Mouse (Mus musculus): ENCODE measurements around the gene Prdm10. TPM values are rescaled to one million over a fixed set of nuclear protein-coding genes. Genes with fewer than 3 reads are reported as not detected.

The Prdm10 gene
- polyA plus RNA-seq, 1 experiment from 2014 or later = 6.4 TPM

GRCm38 (mm10) chr9:31301526-31302311, 21.4 kb downstream of the Prdm10 start:
- DNase-seq (ENCODE audit: low spot score) = no peak
- H3K9ac ChIP-seq (ENCODE audit: low read length) = no peak overlapping the region
- no peak for ATAC-seq (replicated peaks; ENCODE audit: low FRiP score, low TSS enrichment, low read depth)
- no peak overlapping the region for H3K4me2 ChIP-seq (ENCODE audit: low read length)
- no peaks in the 10 kb centered on the region for H3K9me3 ChIP-seq (ENCODE audit: control insufficient read depth, low read length)
- H3K4me1 ChIP-seq (replicated peaks; ENCODE audit: control insufficient read depth, insufficient read depth, low read length) = 0 out of 2 replicates have a peak, but pooled peaks cover 2% of the 10 kb centered on the region
- H3K27me3 ChIP-seq (replicated peaks; ENCODE audit: control insufficient read depth, insufficient read depth, low read length) = no peaks in the 10 kb centered on the region
- 68% methylated on average over 5 of the region's 5 CpGs for WGBS
- no peak overlapping the region for H3K4me3 ChIP-seq (ENCODE audit: low read depth, low read length)
- H3K27ac ChIP-seq (ENCODE audit: low read depth) = no peak overlapping the region
- no peaks in the 10 kb centered on the region for H3K36me3 ChIP-seq (ENCODE audit: control insufficient read depth, insufficient read depth, low read length)

DNA sequence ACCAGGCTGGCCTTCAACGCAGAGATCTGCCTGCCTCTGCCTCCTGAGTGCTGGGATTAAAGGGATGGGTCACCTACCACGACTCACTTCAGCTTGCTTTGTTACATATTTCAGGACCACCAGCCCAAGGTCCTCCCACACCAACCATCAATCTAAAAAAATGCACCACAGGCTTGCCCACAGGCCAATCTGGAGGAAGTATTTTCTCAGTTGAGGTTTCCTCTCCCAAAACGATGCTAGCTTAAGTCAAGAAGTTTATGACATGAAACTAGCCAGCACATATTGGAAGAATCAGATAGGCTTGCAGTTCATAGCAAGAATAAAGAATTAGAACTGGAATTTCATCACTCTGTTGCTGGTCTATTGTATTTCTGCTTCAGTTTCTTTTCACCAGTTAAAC, 24.0 kb downstream of the Prdm10 start:
- Histone ChIP-seq H3K4me3 (ENCODE audit: low read depth, low read length) (no peak overlapping the region), H3K36me3 (ENCODE audit: control insufficient read depth, insufficient read depth, low read length) (no peaks in the 10 kb centered on the region), H3K4me2 (ENCODE audit: low read length) (no peak overlapping the region), H3K9ac (ENCODE audit: low read length) (no peak overlapping the region), H3K4me1 (replicated peaks; ENCODE audit: control insufficient read depth, insufficient read depth, low read length) (0 out of 2 replicates have a peak, but pooled peaks cover 2% of the 10 kb centered on the region), H3K9me3 (ENCODE audit: control insufficient read depth, low read length) (no peaks in the 10 kb centered on the region), H3K27me3 (replicated peaks; ENCODE audit: control insufficient read depth, insufficient read depth, low read length) (no peaks in the 10 kb centered on the region), H3K27ac (ENCODE audit: low read depth) (no peak overlapping the region)
- 83% methylated on average over 3 of the region's 3 CpGs for WGBS
- ATAC-seq (replicated peaks; ENCODE audit: low FRiP score, low TSS enrichment, low read depth) (no peak), DNase-seq (ENCODE audit: low spot score) (no peak)

DNA sequence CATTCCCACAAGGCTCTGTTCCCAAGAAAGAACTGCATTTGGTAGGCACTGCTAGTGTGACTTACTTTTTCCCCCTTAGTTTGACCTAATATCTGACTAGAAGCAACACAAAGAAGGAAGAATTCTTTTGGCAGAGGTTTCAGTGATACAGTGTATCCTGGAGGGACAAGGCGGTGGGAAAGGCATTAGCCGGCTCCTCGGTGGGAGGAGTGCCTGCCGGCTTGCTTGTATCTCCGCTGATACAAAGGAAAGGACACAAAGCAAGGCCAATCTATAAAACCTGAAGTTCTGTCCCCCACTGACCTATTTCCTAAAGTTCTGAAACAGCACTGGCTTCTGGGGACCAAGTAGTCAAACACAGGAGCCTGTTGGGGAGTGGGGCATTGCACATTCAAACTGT, 24.8 kb downstream of the Prdm10 start:
- H3K36me3 ChIP-seq (ENCODE audit: control insufficient read depth, insufficient read depth, low read length) = no peaks in the 10 kb centered on the region
- WGBS = 91% methylated on average over 5 of the region's 5 CpGs
- DNase-seq (ENCODE audit: low spot score) (no peak), ATAC-seq (replicated peaks; ENCODE audit: low FRiP score, low TSS enrichment, low read depth) (no peak)
- H3K4me3 ChIP-seq (ENCODE audit: low read depth, low read length) = no peak overlapping the region
- H3K27ac ChIP-seq (ENCODE audit: low read depth) = no peak overlapping the region
- no peaks in the 10 kb centered on the region for H3K27me3 ChIP-seq (replicated peaks; ENCODE audit: control insufficient read depth, insufficient read depth, low read length)
- H3K4me1 ChIP-seq (replicated peaks; ENCODE audit: control insufficient read depth, insufficient read depth, low read length) = 0 out of 2 replicates have a peak, but pooled peaks cover 2% of the 10 kb centered on the region
- H3K4me2 ChIP-seq (ENCODE audit: low read length) = no peak overlapping the region
- H3K9me3 ChIP-seq (ENCODE audit: control insufficient read depth, low read length) = no peaks in the 10 kb centered on the region
- no peak overlapping the region for H3K9ac ChIP-seq (ENCODE audit: low read length)

DNA sequence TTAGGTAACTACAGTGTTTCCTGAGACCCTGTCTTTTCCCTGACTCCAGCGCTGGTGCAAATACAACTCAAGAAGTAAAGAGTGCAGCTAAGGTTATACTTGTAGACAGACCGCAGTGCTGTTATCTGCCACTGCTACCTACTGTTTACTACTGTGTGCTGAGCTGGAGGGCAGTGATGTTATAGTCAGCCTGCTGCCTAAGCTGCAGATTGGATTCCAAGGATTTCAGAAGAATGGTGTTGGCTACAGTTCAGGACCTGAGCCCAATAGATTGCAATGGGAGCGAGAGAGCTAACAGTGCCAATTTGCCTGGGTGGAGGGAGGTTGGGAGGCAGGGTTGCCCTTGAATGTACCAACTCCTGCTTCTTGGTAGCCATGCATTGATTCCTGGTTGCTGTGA, 25.5 kb downstream of the Prdm10 start:
- no peak overlapping the region for H3K4me2 ChIP-seq (ENCODE audit: low read length)
- no peak overlapping the region for H3K9ac ChIP-seq (ENCODE audit: low read length)
- no peak for ATAC-seq (replicated peaks; ENCODE audit: low FRiP score, low TSS enrichment, low read depth)
- H3K4me3 ChIP-seq (ENCODE audit: low read depth, low read length) = no peak overlapping the region
- H3K27me3 ChIP-seq (replicated peaks; ENCODE audit: control insufficient read depth, insufficient read depth, low read length) = no peaks in the 10 kb centered on the region
- H3K4me1 ChIP-seq (replicated peaks; ENCODE audit: control insufficient read depth, insufficient read depth, low read length) = 0 out of 2 replicates have a peak, but pooled peaks cover 2% of the 10 kb centered on the region
- H3K36me3 ChIP-seq (ENCODE audit: control insufficient read depth, insufficient read depth, low read length) = no peaks in the 10 kb centered on the region
- 83% methylated on average over 3 of the region's 3 CpGs for WGBS
- H3K9me3 ChIP-seq (ENCODE audit: control insufficient read depth, low read length) = no peaks in the 10 kb centered on the region
- H3K27ac ChIP-seq (ENCODE audit: low read depth) = no peak overlapping the region
- no peak for DNase-seq (ENCODE audit: low spot score)

GRCm38 (mm10) chr9:31307232-31307631, 26.9 kb downstream of the Prdm10 start:
- no peaks in the 10 kb centered on the region for H3K36me3 ChIP-seq (ENCODE audit: control insufficient read depth, insufficient read depth, low read length)
- DNase-seq (ENCODE audit: low spot score) = no peak
- H3K4me1 ChIP-seq (replicated peaks; ENCODE audit: control insufficient read depth, insufficient read depth, low read length) = 0 out of 2 replicates have a peak, but pooled peaks cover 2% of the 10 kb centered on the region
- H3K27ac ChIP-seq (ENCODE audit: low read depth) = no peak overlapping the region
- no peaks in the 10 kb centered on the region for H3K27me3 ChIP-seq (replicated peaks; ENCODE audit: control insufficient read depth, insufficient read depth, low read length)
- 76% methylated on average over 3 of the region's 3 CpGs for WGBS
- H3K9ac ChIP-seq (ENCODE audit: low read length) = no peak overlapping the region
- H3K9me3 ChIP-seq (ENCODE audit: control insufficient read depth, low read length) = no peaks in the 10 kb centered on the region
- no peak overlapping the region for H3K4me3 ChIP-seq (ENCODE audit: low read depth, low read length)
- ATAC-seq (replicated peaks; ENCODE audit: low FRiP score, low TSS enrichment, low read depth) = no peak
- H3K4me2 ChIP-seq (ENCODE audit: low read length) = no peak overlapping the region

- Histone ChIP-seq H3K27ac (ENCODE audit: low read depth) (no peak overlapping the region), H3K9me3 (ENCODE audit: control insufficient read depth, low read length) (no peaks in the 10 kb centered on the region), H3K27me3 (replicated peaks; ENCODE audit: control insufficient read depth, insufficient read depth, low read length) (no peaks in the 10 kb centered on the region), H3K4me3 (ENCODE audit: low read depth, low read length) (no peak overlapping the region), H3K36me3 (ENCODE audit: control insufficient read depth, insufficient read depth, low read length) (no peaks in the 10 kb centered on the region), H3K4me2 (ENCODE audit: low read length) (no peak overlapping the region), H3K4me1 (replicated peaks; ENCODE audit: control insufficient read depth, insufficient read depth, low read length) (no peaks in the 10 kb centered on the region), H3K9ac (ENCODE audit: low read length) (no peak overlapping the region)
- no peak for ATAC-seq (replicated peaks; ENCODE audit: low FRiP score, low TSS enrichment, low read depth)
- no peak for DNase-seq (ENCODE audit: low spot score)
- 66% methylated on average over 5 of the region's 5 CpGs for WGBS
These were observed 28.7 kb downstream of the Prdm10 start for GRCm38 (mm10) chr9:31309041-31309440.

GRCm38 (mm10) chr9:31310662-31311061, 30.3 kb downstream of the Prdm10 start:
- ATAC-seq (replicated peaks; ENCODE audit: low FRiP score, low TSS enrichment, low read depth) (no peak), DNase-seq (ENCODE audit: low spot score) (no peak)
- no peaks in the 10 kb centered on the region for H3K36me3 ChIP-seq (ENCODE audit: control insufficient read depth, insufficient read depth, low read length)
- no peaks in the 10 kb centered on the region for H3K27me3 ChIP-seq (replicated peaks; ENCODE audit: control insufficient read depth, insufficient read depth, low read length)
- H3K9me3 ChIP-seq (ENCODE audit: control insufficient read depth, low read length) = no peaks in the 10 kb centered on the region
- no peak overlapping the region for H3K4me2 ChIP-seq (ENCODE audit: low read length)
- H3K27ac ChIP-seq (ENCODE audit: low read depth) = no peak overlapping the region
- no peak overlapping the region for H3K4me3 ChIP-seq (ENCODE audit: low read depth, low read length)
- H3K4me1 ChIP-seq (replicated peaks; ENCODE audit: control insufficient read depth, insufficient read depth, low read length) = no peaks in the 10 kb centered on the region
- 91% methylated on average over 4 of the region's 4 CpGs for WGBS
- no peak overlapping the region for H3K9ac ChIP-seq (ENCODE audit: low read length)

DNA sequence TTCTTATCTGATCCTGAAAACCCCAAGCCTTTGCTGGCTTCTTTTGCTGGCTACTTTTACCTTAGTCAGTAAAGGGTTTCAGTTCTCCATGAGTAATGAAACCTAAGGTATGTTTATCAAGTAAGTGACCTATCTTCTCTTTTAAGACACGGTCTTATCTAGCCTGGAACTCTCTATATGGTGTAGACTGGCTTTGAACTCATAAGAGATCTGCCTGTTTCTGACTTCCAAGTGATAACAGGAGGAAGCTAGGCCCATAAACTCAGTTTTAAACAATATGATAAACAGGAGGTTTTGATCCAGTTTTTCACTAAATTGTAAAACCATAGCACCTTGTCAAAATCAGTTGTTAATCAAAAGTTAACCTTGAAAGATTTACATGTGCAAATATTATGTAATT, 33.5 kb downstream of the Prdm10 start:
- Histone ChIP-seq H3K36me3 (ENCODE audit: control insufficient read depth, insufficient read depth, low read length) (no peaks in the 10 kb centered on the region), H3K27ac (ENCODE audit: low read depth) (no peak overlapping the region), H3K4me2 (ENCODE audit: low read length) (no peak overlapping the region), H3K9ac (ENCODE audit: low read length) (no peak overlapping the region), H3K4me1 (replicated peaks; ENCODE audit: control insufficient read depth, insufficient read depth, low read length) (no peaks in the 10 kb centered on the region), H3K9me3 (ENCODE audit: control insufficient read depth, low read length) (no peaks in the 10 kb centered on the region), H3K4me3 (ENCODE audit: low read depth, low read length) (no peak overlapping the region), H3K27me3 (replicated peaks; ENCODE audit: control insufficient read depth, insufficient read depth, low read length) (no peaks in the 10 kb centered on the region)
- ATAC-seq (replicated peaks; ENCODE audit: low FRiP score, low TSS enrichment, low read depth) (no peak), DNase-seq (ENCODE audit: low spot score) (no peak)
- WGBS = 59% methylated on average over 1 of the region's 1 CpGs

DNA sequence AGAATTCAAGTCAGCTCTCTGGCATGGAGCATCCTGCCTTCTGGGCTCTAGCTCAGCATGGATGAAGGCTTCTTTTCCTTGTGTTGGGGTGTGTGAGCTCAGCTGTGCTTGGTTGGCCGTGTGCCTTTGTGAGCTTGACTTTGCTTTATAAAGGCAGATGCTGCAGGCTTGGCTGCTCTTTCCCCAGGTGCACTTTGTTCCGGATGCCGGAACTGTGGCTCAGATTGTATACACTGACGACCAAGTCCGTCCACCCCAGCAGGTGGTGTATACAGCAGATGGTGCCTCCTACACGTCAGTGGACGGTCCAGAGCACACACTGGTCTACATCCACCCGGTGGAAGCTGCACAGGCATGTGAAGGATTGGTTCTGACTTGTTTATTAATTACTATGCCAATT, 35.6 kb downstream of the Prdm10 start:
- Histone ChIP-seq H3K9me3 (ENCODE audit: control insufficient read depth, low read length) (no peaks in the 10 kb centered on the region), H3K27ac (ENCODE audit: low read depth) (no peak overlapping the region), H3K36me3 (ENCODE audit: control insufficient read depth, insufficient read depth, low read length) (no peaks in the 10 kb centered on the region), H3K4me3 (ENCODE audit: low read depth, low read length) (no peak overlapping the region), H3K9ac (ENCODE audit: low read length) (no peak overlapping the region), H3K4me2 (ENCODE audit: low read length) (no peak overlapping the region), H3K4me1 (replicated peaks; ENCODE audit: control insufficient read depth, insufficient read depth, low read length) (no peaks in the 10 kb centered on the region), H3K27me3 (replicated peaks; ENCODE audit: control insufficient read depth, insufficient read depth, low read length) (no peaks in the 10 kb centered on the region)
- WGBS = 54% methylated on average over 8 of the region's 8 CpGs
- ATAC-seq (replicated peaks; ENCODE audit: low FRiP score, low TSS enrichment, low read depth) (no peak), DNase-seq (ENCODE audit: low spot score) (no peak)
